Mouse (Mus musculus): ENCODE measurements around the gene Smug1. TPM values are rescaled to one million over a fixed set of nuclear protein-coding genes. Genes with fewer than 3 reads are reported as not detected.

Smug1 gene
- polyA plus RNA-seq, 1 experiment from 2014 or later: 12.8 TPM

GRCm38 (mm10) chr15:103109940-103110339 is 57.0 kb downstream of the Smug1 start:
- Histone ChIP-seq H3K4me3 (ENCODE audit: low read depth, low read length) (no peak overlapping the region), H3K27me3 (replicated peaks; ENCODE audit: control insufficient read depth, insufficient read depth, low read length) (peaks cover 55% of the 10 kb centered on the region), H3K4me2 (no peak overlapping the region), H3K36me3 (ENCODE audit: control insufficient read depth, insufficient read depth, low read length) (no peaks in the 10 kb centered on the region), H3K9me3 (ENCODE audit: control insufficient read depth, low read length) (no peaks in the 10 kb centered on the region), H3K27ac (ENCODE audit: low read depth, low read length) (no peak overlapping the region), H3K4me1 (replicated peaks; ENCODE audit: control insufficient read depth, insufficient read depth, low read length) (peaks cover 4% of the 10 kb centered on the region; the same call in 1 of the 2 replicates), H3K9ac (ENCODE audit: low read depth, low read length) (no peak overlapping the region)
- 31% methylated on average over 4 of the region's 4 CpGs for WGBS
- DNase-seq (ENCODE audit: low spot score) (no peak), ATAC-seq (replicated peaks; ENCODE audit: low FRiP score) (no peak)

- WGBS: 69% methylated on average over 8 of the region's 8 CpGs
- no peak overlapping the region for H3K4me3 ChIP-seq (ENCODE audit: low read depth, low read length)
- no peak overlapping the region for H3K27ac ChIP-seq (ENCODE audit: low read depth, low read length)
- H3K36me3 ChIP-seq (ENCODE audit: control insufficient read depth, insufficient read depth, low read length): no peaks in the 10 kb centered on the region
- peaks cover 60% of the 10 kb centered on the region for H3K27me3 ChIP-seq (replicated peaks; ENCODE audit: control insufficient read depth, insufficient read depth, low read length)
- H3K9ac ChIP-seq (ENCODE audit: low read depth, low read length): no peak overlapping the region
- DNase-seq (ENCODE audit: low spot score): no peak
- no peak overlapping the region for H3K4me2 ChIP-seq
- no peaks in the 10 kb centered on the region for H3K9me3 ChIP-seq (ENCODE audit: control insufficient read depth, low read length)
- ATAC-seq (replicated peaks; ENCODE audit: low FRiP score): no peak
- no peaks in the 10 kb centered on the region for H3K4me1 ChIP-seq (replicated peaks; ENCODE audit: control insufficient read depth, insufficient read depth, low read length)
Measured at GRCm38 (mm10) chr15:103108066-103108676, 58.7 kb downstream of the Smug1 start.

DNA sequence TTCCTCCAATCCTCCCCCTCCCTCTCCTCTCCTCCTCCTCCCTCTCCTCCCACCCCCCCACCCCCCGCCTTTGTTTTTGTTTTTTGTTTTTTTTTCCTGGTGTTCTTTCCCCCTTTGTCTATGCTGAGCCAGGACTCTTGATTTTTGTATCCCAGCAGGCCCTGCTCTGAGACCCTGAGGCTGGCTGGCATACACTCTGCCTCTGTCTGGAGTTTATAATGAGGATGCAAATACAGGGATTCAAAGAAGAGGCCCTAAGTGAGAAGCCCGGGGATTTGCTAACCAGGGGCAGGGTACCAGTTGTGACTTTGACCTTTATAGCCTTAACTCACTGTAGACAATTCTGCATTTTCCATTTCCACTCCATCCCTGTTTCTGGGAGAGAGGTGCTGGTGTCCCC is 60.7 kb downstream of the Smug1 start:
- ATAC-seq (replicated peaks; ENCODE audit: low FRiP score): no peak
- 16% methylated on average over 2 of the region's 2 CpGs for WGBS
- Histone ChIP-seq H3K4me2 (no peak overlapping the region), H3K27me3 (replicated peaks; ENCODE audit: control insufficient read depth, insufficient read depth, low read length) (peaks cover 73% of the 10 kb centered on the region), H3K27ac (ENCODE audit: low read depth, low read length) (no peak overlapping the region), H3K4me3 (ENCODE audit: low read depth, low read length) (no peak overlapping the region), H3K9ac (ENCODE audit: low read depth, low read length) (no peak overlapping the region), H3K9me3 (ENCODE audit: control insufficient read depth, low read length) (no peaks in the 10 kb centered on the region), H3K36me3 (ENCODE audit: control insufficient read depth, insufficient read depth, low read length) (no peaks in the 10 kb centered on the region), H3K4me1 (replicated peaks; ENCODE audit: control insufficient read depth, insufficient read depth, low read length) (no peaks in the 10 kb centered on the region)
- no peak for DNase-seq (ENCODE audit: low spot score)

Other genes with a start within 250 kb of the Smug1 start
- not detected in 2 replicates for gene Hoxc13, start 246.0 kb downstream of the Smug1 start, polyA plus RNA-seq (2014; fragmentation: Nextera tagmentation; extraction: Ambion mirVana)
- not detected in 2 replicates for gene Hoxc12, start 230.3 kb downstream of the Smug1 start, polyA plus RNA-seq (2014; fragmentation: Nextera tagmentation; extraction: Ambion mirVana)
- gene Hoxc11, start 212.7 kb downstream of the Smug1 start, polyA plus RNA-seq (2014; fragmentation: Nextera tagmentation; extraction: Ambion mirVana): not detected in 2 replicates
- gene Hoxc10, start 200.3 kb downstream of the Smug1 start, polyA plus RNA-seq (2014; fragmentation: Nextera tagmentation; extraction: Ambion mirVana): 0.18 and 0.43 TPM in 2 replicates
- gene Hoxc5, start 199.6 kb downstream of the Smug1 start, polyA plus RNA-seq (2014; fragmentation: Nextera tagmentation; extraction: Ambion mirVana): 4.1 and 5.3 TPM in 2 replicates
- gene Hoxc9, start 190.7 kb downstream of the Smug1 start, polyA plus RNA-seq (2014; fragmentation: Nextera tagmentation; extraction: Ambion mirVana): 0.22 and 0.49 TPM in 2 replicates
- 1.3 and 1.9 TPM in 2 replicates for gene Hoxc8, start 176.5 kb downstream of the Smug1 start, polyA plus RNA-seq (2014; fragmentation: Nextera tagmentation; extraction: Ambion mirVana)
- 1.3 and 1.5 TPM in 2 replicates for gene Hoxc6, start 168.8 kb downstream of the Smug1 start, polyA plus RNA-seq (2014; fragmentation: Nextera tagmentation; extraction: Ambion mirVana)
- gene Hoxc4, start 148.2 kb downstream of the Smug1 start, polyA plus RNA-seq (2014; fragmentation: Nextera tagmentation; extraction: Ambion mirVana): 5.9 and 6.2 TPM in 2 replicates
- gene Cbx5, start 72.7 kb upstream of the Smug1 start, polyA plus RNA-seq (2014; fragmentation: Nextera tagmentation; extraction: Ambion mirVana): 116 and 126 TPM in 2 replicates
- gene Hnrnpa1, start 73.3 kb upstream of the Smug1 start, polyA plus RNA-seq (2014; fragmentation: Nextera tagmentation; extraction: Ambion mirVana): 917 and 938 TPM in 2 replicates
- gene Nfe2, start 91.3 kb upstream of the Smug1 start, polyA plus RNA-seq (2014; fragmentation: Nextera tagmentation; extraction: Ambion mirVana): 94.1 and 108 TPM in 2 replicates
- gene Copz1, start 105.6 kb upstream of the Smug1 start, polyA plus RNA-seq (2014; fragmentation: Nextera tagmentation; extraction: Ambion mirVana): 298 and 328 TPM in 2 replicates
- 0.49 and 0.78 TPM in 2 replicates for gene Gpr84, start 143.5 kb upstream of the Smug1 start, polyA plus RNA-seq (2014; fragmentation: Nextera tagmentation; extraction: Ambion mirVana)
- 23.2 and 24.8 TPM in 2 replicates for gene Zfp385a, start 173.0 kb upstream of the Smug1 start, polyA plus RNA-seq (2014; fragmentation: Nextera tagmentation; extraction: Ambion mirVana)
- 35.4 and 35.7 TPM in 2 replicates for gene Itga5, start 199.7 kb upstream of the Smug1 start, polyA plus RNA-seq (2014; fragmentation: Nextera tagmentation; extraction: Ambion mirVana)